Mouse (Mus musculus): ENCODE data around the gene Hnrnpab.

GRCm38 (mm10) chr11:51565951-51566350 is 40.7 kb downstream of the Hnrnpab start:
- TF ChIP-seq POLR2A (IDR thresholded peaks at IDR 0.05; ENCODE audit: borderline replicate concordance, extremely low read depth, low read depth, low read length) = no peak
- peak; percentile 10; the same call in 1 of the 2 replicates for TF ChIP-seq CTCF (IDR thresholded peaks at IDR 0.05; ENCODE audit: insufficient read depth, low read length)
